Mouse (Mus musculus): ENCODE results near the gene Sec14l2. TPM values are rescaled to one million over a fixed set of nuclear protein-coding genes. Genes with fewer than 3 reads are reported as not detected.

Sec14l2 gene
- total RNA-seq, 2 experiments from 2014 or later = 6.8 to 8.3 TPM

- no peak for DNase-seq
- intact Hi-C loops (cut with DNase I) = no loop called here
Measured at GRCm38 (mm10) chr11:4101851-4102250, 21.4 kb downstream of the Sec14l2 start.

- DNase-seq = no peak
- intact Hi-C loops (cut with DNase I) = no loop called here
Measured at GRCm38 (mm10) chr11:4099447-4099846, 23.8 kb downstream of the Sec14l2 start.

GRCm38 (mm10) chr11:4098816-4099215 lies 24.4 kb downstream of the Sec14l2 start:
- no peak for DNase-seq
- intact Hi-C loops (cut with DNase I) = no loop called here

GRCm38 (mm10) chr11:4098120-4098519 lies 25.1 kb downstream of the Sec14l2 start:
- no peak for DNase-seq
- intact Hi-C loops (cut with DNase I) = no loop called here

- DNase-seq = no peak
- intact Hi-C loops (cut with DNase I) = no loop called here
Measured at GRCm38 (mm10) chr11:4097091-4097621, 26.1 kb downstream of the Sec14l2 start.

GRCm38 (mm10) chr11:4096054-4096984 lies 26.9 kb downstream of the Sec14l2 start:
- intact Hi-C loops (cut with DNase I) = no loop called here
- DNase-seq = peak; percentile 99

GRCm38 (mm10) chr11:4095171-4096053 lies 27.8 kb downstream of the Sec14l2 start, which contains the start of gene Mtfp1:
Mtfp1 (minus strand) TSS chr11:4095445.
- intact Hi-C loops (cut with DNase I) = no loop called here
- DNase-seq = peak; percentile 54

- intact Hi-C loops (cut with DNase I) = no loop called here
- peak; percentile 57 for DNase-seq
Measured at GRCm38 (mm10) chr11:4094378-4095170, 28.6 kb downstream of the Sec14l2 start.

GRCm38 (mm10) chr11:4093459-4094377 lies 29.5 kb downstream of the Sec14l2 start:
- no peak for DNase-seq
- intact Hi-C loops (cut with DNase I) = no loop called here

GRCm38 (mm10) chr11:4087267-4087666 lies 35.9 kb downstream of the Sec14l2 start:
- intact Hi-C loops (cut with DNase I) = no loop called here
- no peak for DNase-seq

GRCm38 (mm10) chr11:4086246-4086645 lies 37.0 kb downstream of the Sec14l2 start:
- intact Hi-C loops (cut with DNase I) = no loop called here
- no peak for DNase-seq

GRCm38 (mm10) chr11:4083316-4084078 lies 39.7 kb downstream of the Sec14l2 start:
- DNase-seq = peak; percentile 51
- intact Hi-C loops (cut with DNase I) = loop anchor here (5.0 kb wide), 1 partner anchor 81 kb away; no protein-coding TSS in a partner anchor

GRCm38 (mm10) chr11:4080219-4080618 lies 43.0 kb downstream of the Sec14l2 start:
- intact Hi-C loops (cut with DNase I) = loop anchor here (5.0 kb wide), 1 partner anchor 78 kb away; no protein-coding TSS in a partner anchor
- peak; percentile 61 for DNase-seq

- no peak for DNase-seq
- intact Hi-C loops (cut with DNase I) = no loop called here
Measured at GRCm38 (mm10) chr11:4078267-4078933, 44.8 kb downstream of the Sec14l2 start.

GRCm38 (mm10) chr11:4076633-4077032 lies 46.6 kb downstream of the Sec14l2 start:
- no peak for DNase-seq
- intact Hi-C loops (cut with DNase I) = no loop called here

- no peak for DNase-seq
- intact Hi-C loops (cut with DNase I) = no loop called here
Measured at GRCm38 (mm10) chr11:4069664-4070063, 53.6 kb downstream of the Sec14l2 start.

GRCm38 (mm10) chr11:4064627-4065122 lies 58.5 kb downstream of the Sec14l2 start, which contains the start of gene Sec14l3:
Sec14l3 (plus strand) TSS chr11:4064841.
- DNase-seq = no peak
- intact Hi-C loops (cut with DNase I) = no loop called here
